Mouse (Mus musculus) small intestine, adult 2 months (tissue): ENCODE data around the gene Palm2.

Experiments
- CTCF ChIP-seq: fragments of 200-500 bp; IDR thresholded peaks from 2 replicates; pipeline ENCODE4 v1.5.1; 2012; ENCODE audit warnings: low read depth, mild to moderate bottlenecking, control low read depth, inconsistent platforms, low read length, moderate library complexity, mixed read lengths; ENCODE audit not compliant: insufficient replicate concordance, insufficient read length; ENCODE audit errors: extremely low read depth
- POLR2A ChIP-seq: fragments of 200-500 bp; IDR thresholded peaks from 2 replicates; pipeline ENCODE4 v1.6.1; 2012; ENCODE audit warnings: low read depth, mild to moderate bottlenecking, control low read depth, inconsistent platforms, low read length, moderate library complexity

DNA sequence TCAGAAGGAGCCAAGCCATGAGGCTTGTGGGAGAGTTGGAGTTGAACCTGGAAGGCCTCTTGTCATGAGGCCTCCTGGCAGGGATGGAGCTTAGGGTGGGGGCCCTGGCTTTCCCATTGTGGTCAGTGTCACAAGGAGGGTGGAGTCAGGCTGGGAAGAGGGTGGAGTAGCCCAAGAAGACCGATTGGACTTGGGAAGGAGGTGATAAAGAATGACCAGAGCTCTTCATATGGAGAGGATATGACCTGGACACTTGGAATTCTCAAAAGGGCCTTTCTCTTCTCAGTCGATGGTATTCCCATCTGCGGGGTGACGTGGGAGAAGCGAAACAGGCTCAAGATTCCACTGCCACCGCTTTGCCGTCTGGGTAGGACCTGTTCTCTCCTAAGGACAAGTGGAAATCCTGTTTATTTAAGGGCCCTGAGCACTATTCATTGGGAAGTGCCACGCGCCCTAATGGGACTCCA lies 245.0 kb downstream of the Palm2 start:
- no peak for TF ChIP-seq CTCF
- no peak for TF ChIP-seq POLR2A
